Mouse (Mus musculus) erythroblast, embryonic 14.5 days (primary cell): ENCODE measurements around the gene Wfdc21. TPM values are rescaled to one million over a fixed set of nuclear protein-coding genes. Genes with fewer than 3 reads are reported as not detected.

Experiments
- H3K27me3 ChIP-seq: 2 replicates; pipeline ENCODE4 v1.6.1; 2012; ENCODE audit warnings: inconsistent platforms; ENCODE audit not compliant: control insufficient read depth
- H3K36me3 ChIP-seq: 2 replicates; pipeline ENCODE4 v1.6.1; 2012; ENCODE audit warnings: mild to moderate bottlenecking, inconsistent platforms; ENCODE audit not compliant: control insufficient read depth
- H3K4me1 ChIP-seq: 2 replicates; pipeline ENCODE4 v1.6.1; 2012; ENCODE audit warnings: inconsistent platforms; ENCODE audit not compliant: control insufficient read depth
- H3K4me3 ChIP-seq: replicated peaks from 2 replicates; pipeline ENCODE3; 2012; ENCODE audit warnings: moderate library complexity, mild to moderate bottlenecking, inconsistent platforms
- H3K9me3 ChIP-seq: 2 replicates; pipeline ENCODE4 v1.6.1; 2012; ENCODE audit warnings: low read length, inconsistent platforms, mixed read lengths; ENCODE audit not compliant: control insufficient read depth
- GATA1 ChIP-seq: IDR thresholded peaks from 2 replicates; pipeline ENCODE4 v1.6.1; 2012; ENCODE audit warnings: low read length, inconsistent platforms, mixed read lengths
- TAL1 ChIP-seq: IDR thresholded peaks from 3 replicates; pipeline ENCODE4 v1.6.1; 2012; ENCODE audit warnings: low read length, inconsistent platforms, mixed read lengths
- polyA plus RNA-seq: library from polyadenylated mRNA; stranded (reverse); fragments of >175 nt; gene quantifications from 2 replicates; pipeline ENCODE4 v1.2.3, GENCODE M21; 2012

Wfdc21 gene
- not detected in 2 replicates for polyA plus RNA-seq

GRCm38 (mm10) chr11:83746681-83747080 lies at the start of gene Wfdc21:
Wfdc21 (plus strand) TSS chr11:83746940.
- Histone ChIP-seq H3K36me3 (no peaks in the 10 kb centered on the region), H3K27me3 (peaks cover 23% of the 10 kb centered on the region), H3K4me1 (no peaks in the 10 kb centered on the region), H3K9me3 (no peaks in the 10 kb centered on the region), H3K4me3 (no peak within 1 kb of the TSS)
- TF ChIP-seq GATA1 (no peak), TAL1 (no peak)

DNA sequence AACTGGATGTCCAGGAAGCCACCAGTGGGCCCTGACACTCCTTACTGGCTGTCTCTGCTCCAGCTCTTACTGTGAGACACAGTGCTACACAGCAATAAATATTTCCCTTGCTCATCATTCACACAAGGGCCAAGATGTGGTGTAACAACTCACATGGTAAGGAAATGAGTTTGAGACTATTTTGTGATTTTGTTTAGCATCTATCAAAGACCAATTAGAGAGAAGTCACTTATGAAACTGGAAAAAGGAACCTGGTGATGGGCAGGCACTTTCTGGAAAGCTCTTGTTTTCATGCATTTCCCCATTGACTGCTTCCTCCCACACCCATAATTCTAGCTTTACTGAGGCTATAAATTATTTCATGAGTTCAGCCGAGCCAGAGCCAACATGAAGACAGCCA lies 43.0 kb upstream of the Wfdc21 start, which contains the start of gene Wfdc17:
Gene Wfdc17 (plus strand): TSS at position 287 of the 400 bp plus-strand sequence.
- TF ChIP-seq TAL1 (no peak), GATA1 (no peak)
- H3K9me3 ChIP-seq: no peaks in the 10 kb centered on the region
- H3K27me3 ChIP-seq: no peaks in the 10 kb centered on the region
- H3K36me3 ChIP-seq: no peaks in the 10 kb centered on the region
- no peak within 1 kb of the TSS for H3K4me3 ChIP-seq
- H3K4me1 ChIP-seq: no peaks in the 10 kb centered on the region

GRCm38 (mm10) chr11:83708715-83709114 lies 38.0 kb upstream of the Wfdc21 start, which contains the start of gene Wfdc18:
Wfdc18 (plus strand) TSS chr11:83709015.
- Histone ChIP-seq H3K4me3 (no peak within 1 kb of the TSS), H3K27me3 (no peaks in the 10 kb centered on the region), H3K36me3 (no peaks in the 10 kb centered on the region), H3K4me1 (no peaks in the 10 kb centered on the region), H3K9me3 (no peaks in the 10 kb centered on the region)
- no peak for TF ChIP-seq TAL1
- TF ChIP-seq GATA1: no peak

GRCm38 (mm10) chr11:83709683-83710082 lies 37.1 kb upstream of the Wfdc21 start:
- Histone ChIP-seq H3K36me3 (no peaks in the 10 kb centered on the region), H3K9me3 (no peaks in the 10 kb centered on the region), H3K27me3 (no peaks in the 10 kb centered on the region), H3K4me1 (no peaks in the 10 kb centered on the region), H3K4me3 (no peak overlapping the region)
- no peak for TF ChIP-seq GATA1
- TF ChIP-seq TAL1: no peak

- H3K9me3 ChIP-seq: no peaks in the 10 kb centered on the region
- H3K4me3 ChIP-seq: no peak overlapping the region
- H3K4me1 ChIP-seq: no peaks in the 10 kb centered on the region
- no peaks in the 10 kb centered on the region for H3K27me3 ChIP-seq
- TF ChIP-seq TAL1: no peak
- no peak for TF ChIP-seq GATA1
- H3K36me3 ChIP-seq: no peaks in the 10 kb centered on the region
Measured at GRCm38 (mm10) chr11:83712671-83713070, 34.1 kb upstream of the Wfdc21 start.

- Histone ChIP-seq H3K36me3 (no peaks in the 10 kb centered on the region), H3K9me3 (no peaks in the 10 kb centered on the region), H3K27me3 (no peaks in the 10 kb centered on the region), H3K4me1 (no peaks in the 10 kb centered on the region), H3K4me3 (no peak overlapping the region)
- no peak for TF ChIP-seq GATA1
- TF ChIP-seq TAL1: no peak
Measured at GRCm38 (mm10) chr11:83713925-83714324, 32.8 kb upstream of the Wfdc21 start.

DNA sequence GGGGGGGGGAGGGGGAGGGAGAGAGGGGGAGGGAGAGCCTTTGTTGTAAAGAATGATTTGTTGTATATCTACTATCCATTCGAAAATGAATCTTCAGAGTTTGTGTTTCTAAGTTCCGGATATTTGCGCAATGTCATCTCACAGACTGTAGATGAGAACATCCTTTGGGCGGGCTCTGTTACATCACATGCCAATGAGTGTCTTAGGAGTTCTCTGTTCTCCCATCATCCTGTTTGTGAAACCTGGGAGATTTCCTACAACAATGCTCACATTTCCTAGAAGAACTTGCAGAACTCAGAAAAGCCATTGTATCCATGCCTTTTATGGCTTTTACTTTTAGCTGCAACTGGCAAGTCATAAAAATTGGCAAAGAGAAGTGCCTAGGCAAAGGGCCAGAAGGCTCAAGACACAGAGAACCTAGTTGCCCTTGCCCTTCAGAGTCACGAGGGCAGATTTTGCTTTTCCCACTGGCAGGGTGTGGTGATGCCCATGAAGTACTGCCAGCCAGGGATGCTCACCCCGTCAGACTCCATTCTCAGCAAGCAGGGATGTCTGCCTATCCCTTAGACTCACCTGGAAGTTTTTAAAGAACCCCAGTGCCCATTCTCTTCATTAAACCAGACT lies 29.6 kb upstream of the Wfdc21 start:
- no peaks in the 10 kb centered on the region for H3K27me3 ChIP-seq
- H3K4me3 ChIP-seq: no peak overlapping the region
- no peaks in the 10 kb centered on the region for H3K4me1 ChIP-seq
- no peak for TF ChIP-seq GATA1
- no peak for TF ChIP-seq TAL1
- H3K36me3 ChIP-seq: no peaks in the 10 kb centered on the region
- H3K9me3 ChIP-seq: no peaks in the 10 kb centered on the region

GRCm38 (mm10) chr11:83720766-83721165 lies 26.0 kb upstream of the Wfdc21 start:
- no peak overlapping the region for H3K4me3 ChIP-seq
- no peaks in the 10 kb centered on the region for H3K27me3 ChIP-seq
- H3K9me3 ChIP-seq: no peaks in the 10 kb centered on the region
- H3K4me1 ChIP-seq: no peaks in the 10 kb centered on the region
- TF ChIP-seq TAL1: no peak
- no peak for TF ChIP-seq GATA1
- H3K36me3 ChIP-seq: no peaks in the 10 kb centered on the region

DNA sequence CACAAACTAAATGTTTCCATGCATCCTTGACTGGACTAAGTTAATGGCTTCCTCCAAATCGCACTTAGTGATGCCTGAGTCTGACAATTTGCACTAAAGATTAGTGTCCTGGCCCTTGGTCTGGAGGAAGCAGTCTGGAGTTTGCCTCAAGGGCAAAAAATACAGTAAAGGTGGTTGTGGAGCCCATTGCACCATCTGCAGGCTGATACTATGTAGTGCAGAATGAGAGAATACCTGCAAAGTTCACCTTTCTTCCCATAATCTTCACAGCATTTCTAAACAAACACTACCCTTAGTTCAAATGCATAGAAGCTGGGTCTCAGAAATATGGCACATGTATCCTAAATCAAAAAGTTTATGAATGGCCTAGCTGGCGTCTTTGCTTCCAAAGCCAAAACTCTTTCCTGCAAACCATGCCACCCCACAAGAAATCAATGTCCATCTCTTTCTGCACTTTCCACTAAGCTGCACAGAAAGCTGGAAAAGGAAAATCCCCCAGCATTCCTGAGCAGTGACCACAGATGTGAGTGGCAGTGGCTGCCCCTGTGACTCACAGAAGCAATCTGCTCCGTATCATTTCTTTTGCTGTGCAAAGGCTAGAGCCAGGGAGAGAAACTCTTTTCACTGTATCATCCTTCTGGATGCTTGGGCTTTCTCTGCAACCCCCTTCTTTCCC lies 17.8 kb upstream of the Wfdc21 start:
- TF ChIP-seq TAL1 (no peak), GATA1 (no peak)
- no peaks in the 10 kb centered on the region for H3K27me3 ChIP-seq

More for the DNA sequence above, 17.8 kb upstream of the Wfdc21 start:
- no peaks in the 10 kb centered on the region for H3K36me3 ChIP-seq
- no peaks in the 10 kb centered on the region for H3K9me3 ChIP-seq
- H3K4me1 ChIP-seq: no peaks in the 10 kb centered on the region
- no peak overlapping the region for H3K4me3 ChIP-seq
